Mouse (Mus musculus) liver, postnatal 0 days (tissue): ENCODE measurements at regions not wholly inside any gene's neighbourhood (a gene's known extent, or its start where the extent isn't known, plus 50 kb on each side); places are given as distances from the start of the nearest gene placed in this dataset.

ENCODE experiments used
- ATAC-seq: fragments of 200-750 bp; cut with Nextera tagmentation; 2 replicates; pipeline ENCODE4 v1.8.0; 2017; ENCODE audit warnings: mild to moderate bottlenecking, moderate library complexity
- DNase-seq: peaks from one replicate; pipeline ENCODE4 v3.0.0-alpha.2; 2016
- H3K27ac ChIP-seq: fragments of 300-500 bp; sonication (generic); 2 replicates; pipeline ENCODE4 v1.5.1; 2014; ENCODE audit warnings: antibody characterized with exemption, moderate library complexity, mild to moderate bottlenecking, low read depth
- H3K27me3 ChIP-seq: fragments of 300-500 bp; sonication (generic); 2 replicates; pipeline ENCODE4 v1.6.1; 2014; ENCODE audit warnings: low read length, control low read depth, mixed read lengths; ENCODE audit not compliant: insufficient read depth
- H3K36me3 ChIP-seq: fragments of 300-500 bp; sonication (generic); replicated peaks from 2 replicates; pipeline ENCODE4 v1.6.1; 2014; ENCODE audit warnings: mild to moderate bottlenecking, control low read depth, low read length, moderate library complexity, mixed read lengths; ENCODE audit not compliant: insufficient read depth
- H3K4me1 ChIP-seq: fragments of 300-500 bp; sonication (generic); 2 replicates; pipeline ENCODE4 v1.6.1; 2014; ENCODE audit warnings: antibody characterized with exemption, mild to moderate bottlenecking, control low read depth; ENCODE audit not compliant: insufficient read depth
- H3K4me2 ChIP-seq: fragments of 300-500 bp; sonication (generic); 2 replicates; pipeline ENCODE4 v1.6.1; 2014; ENCODE audit warnings: low read depth, mild to moderate bottlenecking, low read length, moderate library complexity, mixed read lengths
- H3K4me3 ChIP-seq: fragments of 300-500 bp; sonication (generic); 2 replicates; pipeline ENCODE4 v1.5.1; 2014; ENCODE audit warnings: low read depth, low read length
- H3K9ac ChIP-seq: fragments of 300-500 bp; sonication (generic); replicated peaks from 2 replicates; pipeline ENCODE4 v1.6.1; 2014; ENCODE audit warnings: mild to moderate bottlenecking, moderate library complexity
- H3K9me3 ChIP-seq: fragments of 300-500 bp; sonication (generic); 2 replicates; pipeline ENCODE4 v1.6.1; 2016; ENCODE audit warnings: mild to moderate bottlenecking, control low read depth, low read length, mixed read lengths
- CTCF ChIP-seq: sonication (generic); IDR thresholded peaks from 2 replicates; pipeline ENCODE4 v1.5.1; 2016; ENCODE audit warnings: antibody characterized with exemption, low read depth
- EP300 ChIP-seq: IDR thresholded peaks from 2 replicates; pipeline ENCODE4 v1.6.1; 2016; ENCODE audit warnings: antibody characterized with exemption, low read depth, mild to moderate bottlenecking
- WGBS: fragments of 180-500 bp; shearing (Covaris S2); extraction: QIAGEN DNeasy Blood & Tissue Kit; methylation state at CpG from one replicate; pipeline ENCODE4 v1.1.7; 2014; ENCODE audit not compliant: insufficient replicate concordance; 5-methylcytosine and 5-hydroxymethylcytosine counted together

DNA sequence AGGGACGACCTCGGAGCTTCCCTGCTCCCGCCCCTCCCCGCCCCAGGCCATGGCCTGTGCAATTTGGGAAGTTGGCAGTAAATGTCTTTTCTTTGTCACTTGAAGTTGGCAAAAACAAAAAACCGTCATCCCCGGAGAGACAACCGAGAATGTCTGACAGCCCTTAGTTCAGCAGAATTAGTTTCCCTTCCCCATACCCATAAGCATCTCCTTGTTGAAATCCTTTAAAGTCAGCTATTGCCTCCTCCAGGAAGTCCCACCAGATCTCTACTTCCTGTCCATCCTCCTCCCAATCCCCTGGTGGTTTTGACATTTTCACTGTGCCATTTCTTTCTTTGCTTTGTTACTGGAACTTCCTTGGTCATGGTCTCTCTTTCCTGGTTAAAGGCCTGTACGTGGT, 54.8 kb downstream of the Foxb1 start:
- Histone ChIP-seq H3K4me1 (no peaks in the 10 kb centered on the region; the same call in 1 of the 2 replicates), H3K27me3 (no peaks in the 10 kb centered on the region), H3K36me3 (no peaks in the 10 kb centered on the region), H3K9me3 (no peaks in the 10 kb centered on the region), H3K4me3 (no peak overlapping the region), H3K27ac (no peak overlapping the region), H3K9ac (no peak overlapping the region), H3K4me2 (no peak overlapping the region)
- DNase-seq (no peak), ATAC-seq (no peak)
- WGBS, result 77% methylated on average over 8 of the region's 8 CpGs
- TF ChIP-seq EP300, result no peak
- TF ChIP-seq CTCF, result no peak

- TF ChIP-seq EP300 (no peak), CTCF (no peak)
- Histone ChIP-seq H3K4me3 (no peak overlapping the region), H3K36me3 (no peaks in the 10 kb centered on the region), H3K9ac (no peak overlapping the region), H3K27ac (no peak overlapping the region), H3K27me3 (no peaks in the 10 kb centered on the region), H3K4me1 (no peaks in the 10 kb centered on the region; the same call in 1 of the 2 replicates), H3K4me2 (no peak overlapping the region), H3K9me3 (no peaks in the 10 kb centered on the region)
- WGBS, result 72% methylated on average over 4 of the region's 4 CpGs
- ATAC-seq (no peak), DNase-seq (no peak)
Measured at GRCm38 (mm10) chr9:69705071-69705470, 55.7 kb downstream of the Foxb1 start.

DNA sequence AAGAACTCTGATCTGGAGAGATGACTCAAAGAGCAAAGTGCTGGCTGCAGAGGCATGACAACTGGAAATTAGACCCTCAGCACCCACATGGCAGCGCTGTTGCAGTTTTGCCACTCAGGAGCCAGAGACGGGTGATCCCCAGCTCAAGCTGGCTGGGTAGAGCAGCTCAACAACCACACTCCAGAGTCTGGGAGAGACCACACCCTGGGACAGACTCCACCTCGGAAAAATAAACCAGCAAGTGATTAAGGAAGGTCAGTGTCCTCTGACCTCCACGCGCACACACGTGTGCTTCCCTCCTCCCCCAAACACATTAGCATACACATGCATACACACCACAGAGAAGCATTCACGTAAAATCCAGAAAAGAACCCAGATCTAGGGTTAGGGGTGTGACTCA, 57.0 kb downstream of the Foxb1 start:
- Histone ChIP-seq H3K4me2 (no peak overlapping the region), H3K4me1 (no peaks in the 10 kb centered on the region; the same call in 1 of the 2 replicates), H3K36me3 (no peaks in the 10 kb centered on the region), H3K9me3 (no peaks in the 10 kb centered on the region), H3K27ac (no peak overlapping the region), H3K9ac (no peak overlapping the region), H3K4me3 (no peak overlapping the region), H3K27me3 (no peaks in the 10 kb centered on the region)
- DNase-seq, result no peak
- TF ChIP-seq EP300, result no peak
- no peak for TF ChIP-seq CTCF
- WGBS, result 62% methylated on average over 7 of the region's 7 CpGs
- ATAC-seq, result no peak

GRCm38 (mm10) chr9:69702156-69702928, 58.4 kb downstream of the Foxb1 start:
- no peak overlapping the region for H3K4me3 ChIP-seq
- ATAC-seq, result no peak
- 60% methylated on average over 8 of the region's 8 CpGs for WGBS
- H3K27me3 ChIP-seq, result no peaks in the 10 kb centered on the region
- no peak overlapping the region for H3K9ac ChIP-seq
- no peaks in the 10 kb centered on the region for H3K36me3 ChIP-seq
- H3K9me3 ChIP-seq, result no peaks in the 10 kb centered on the region
- no peak for DNase-seq
- TF ChIP-seq CTCF (no peak), EP300 (no peak)
- H3K4me2 ChIP-seq, result no peak overlapping the region
- H3K4me1 ChIP-seq, result no peaks in the 10 kb centered on the region; the same call in 1 of the 2 replicates
- no peak overlapping the region for H3K27ac ChIP-seq

DNA sequence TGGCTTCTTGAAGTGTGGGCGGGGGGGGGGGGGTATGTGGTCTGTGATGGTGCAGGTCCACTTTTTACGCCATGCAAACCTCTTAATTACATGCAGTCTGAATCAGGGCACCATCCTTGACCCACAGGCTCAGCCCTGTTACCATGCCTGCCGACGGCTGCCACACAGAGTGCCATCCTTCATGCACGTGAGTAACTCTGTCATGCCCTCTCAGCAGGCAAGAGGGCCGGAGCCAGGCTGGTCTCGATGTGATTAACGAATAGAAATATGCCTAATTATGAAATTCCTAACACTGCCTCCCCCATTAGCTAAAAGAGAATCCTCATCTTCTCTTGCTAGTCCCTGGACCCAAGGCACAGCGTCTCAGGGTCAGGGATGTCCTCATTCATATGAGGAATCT, 60.0 kb downstream of the Foxb1 start:
- Histone ChIP-seq H3K27me3 (no peaks in the 10 kb centered on the region), H3K27ac (no peak overlapping the region), H3K36me3 (no peaks in the 10 kb centered on the region), H3K9me3 (no peaks in the 10 kb centered on the region), H3K4me3 (no peak overlapping the region), H3K4me1 (no peaks in the 10 kb centered on the region; the same call in 1 of the 2 replicates), H3K4me2 (no peak overlapping the region), H3K9ac (no peak overlapping the region)
- DNase-seq (no peak), ATAC-seq (no peak)
- WGBS, result 76% methylated on average over 9 of the region's 9 CpGs
- TF ChIP-seq EP300 (no peak), CTCF (no peak)

DNA sequence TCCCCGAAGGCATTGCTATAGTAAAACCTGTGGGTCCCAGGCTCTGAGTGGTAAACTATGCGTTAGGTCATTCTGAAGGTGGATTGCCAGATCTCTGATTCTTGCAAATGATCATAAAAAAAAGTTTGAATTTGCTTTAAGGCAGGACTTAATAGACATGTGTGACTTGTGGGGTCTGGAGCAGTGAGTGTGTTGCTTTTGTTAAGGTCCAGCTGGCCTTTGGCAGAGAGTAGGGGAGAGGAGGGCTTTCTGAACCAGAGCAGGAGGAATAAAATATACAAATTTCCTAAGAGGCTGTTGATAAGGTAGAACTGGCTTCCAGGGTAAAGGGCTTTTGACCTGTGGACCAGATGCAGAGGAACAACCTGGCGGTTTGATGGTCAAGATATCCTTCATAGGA, 69.0 kb downstream of the Foxb1 start:
- Histone ChIP-seq H3K9ac (no peak overlapping the region), H3K27me3 (no peaks in the 10 kb centered on the region), H3K36me3 (no peaks in the 10 kb centered on the region), H3K9me3 (no peaks in the 10 kb centered on the region), H3K4me3 (no peak overlapping the region), H3K27ac (no peak overlapping the region), H3K4me2 (no peak overlapping the region), H3K4me1 (no peaks in the 10 kb centered on the region; the same call in 1 of the 2 replicates)
- DNase-seq, result no peak
- no peak for ATAC-seq
- WGBS, result 73% methylated on average over 3 of the region's 3 CpGs
- TF ChIP-seq CTCF (no peak), EP300 (no peak)
